8 mouse cellular contexts compared by ENCODE assay signal in the genomic region with DNA sequence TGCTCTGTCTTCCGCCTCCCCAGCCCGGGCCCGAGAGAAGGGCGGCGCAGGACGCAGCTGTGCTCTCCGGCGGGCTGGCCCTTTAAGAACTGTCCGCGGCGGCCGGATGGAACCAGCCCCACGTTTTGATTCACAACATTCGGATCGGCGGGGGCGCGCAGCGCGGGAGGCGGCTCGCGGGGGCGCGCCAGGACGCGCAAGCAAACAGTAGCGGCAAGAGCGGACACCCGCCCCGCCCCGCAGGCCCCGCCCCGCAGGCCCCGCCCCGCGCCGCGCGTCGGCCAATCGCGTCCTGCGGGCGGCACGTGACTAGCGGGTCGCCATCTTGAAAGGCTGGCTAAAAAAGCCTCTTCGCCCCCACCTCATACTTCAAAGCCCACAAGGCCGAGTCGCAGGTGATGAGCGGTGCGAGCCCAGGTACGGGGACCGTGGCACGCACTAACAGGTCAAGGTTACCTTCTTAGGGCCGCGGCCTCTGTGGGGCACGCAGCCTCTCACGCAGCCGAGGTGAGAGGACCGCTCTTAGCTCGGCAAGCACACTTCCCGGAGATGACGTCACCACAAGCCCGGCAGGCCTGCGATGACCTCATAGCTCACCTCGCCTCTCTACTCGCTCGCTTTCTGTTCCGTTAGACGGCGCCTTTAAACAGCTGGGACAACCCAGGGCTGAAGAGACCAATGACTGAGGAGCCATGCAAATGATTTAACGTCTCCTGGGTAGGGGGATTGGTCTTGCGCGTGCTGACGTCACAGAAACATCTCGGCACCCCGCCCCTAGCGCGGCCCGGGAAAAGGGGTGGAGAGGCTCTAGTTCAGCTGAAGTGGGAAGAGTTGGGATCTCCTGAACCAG. TPM values are rescaled to one million over a fixed set of nuclear protein-coding genes. Genes with fewer than 3 reads are reported as not detected.
A peak's percentile ranks its signal among the peaks of the same experiment; 100 is the strongest.
DNase-seq lines count a peak whose midpoint lies in the region; ATAC-seq lines count a peak whose summit lies in the region.

No protein-coding gene starts in this region.

- intact Hi-C loops in left cerebral cortex, postnatal 10 days (cut with DNase I) = no loop called here

- ATAC-seq in megakaryocyte-erythroid progenitor cell, adult 5-6 weeks (replicated peaks; ENCODE audit: low FRiP score, low TSS enrichment, poor library complexity, severe bottlenecking) = peak; percentile 72

- peak; percentile 94 for DNase-seq in adipocyte (ENCODE audit: low spot score)
- DNase-seq in embryo, embryonic 10 days (ENCODE audit: low spot score) = peak; percentile 96
- DNase-seq in gastrocnemius, postnatal 10 days = peak; percentile 97
- peak; percentile 99 for DNase-seq in induced T-regulatory cell, adult 2 months (ENCODE audit: low read depth)
- peak; percentile 95 to 99 for DNase-seq in left cerebral cortex, postnatal 10 days (ENCODE audit: extremely low spot score in 1 of 2, low spot score in 2 of 2)
- peak; percentile 97 for DNase-seq in right cerebral cortex, postnatal 25 days
- DNase-seq in urinary bladder, postnatal 4 days (ENCODE audit: low spot score in 2 of 2) = peak; percentile 97

RNA-seq across cellular contexts. Expression of gene Rnf44, which starts 5.9 kb away (rescaled TPM):
- 10 to 100 TPM; 32.5 to 35.3 TPM for total RNA-seq in gastrocnemius, postnatal 10 days (2021)
- 100 to 1,000 TPM in 1 of 2 experiments, 10 to 100 TPM in 1; 97.4 to 102 TPM for total RNA-seq in left cerebral cortex, postnatal 10 days (2021)
- 92.1 and 118 TPM in 2 replicates for total RNA-seq in megakaryocyte-erythroid progenitor cell, adult 5-6 weeks (2014; fragmentation: Nextera tagmentation)
- total RNA-seq in megakaryocyte-erythroid progenitor cell, adult 5-6 weeks (2017) = 12.7 and 17.9 TPM in 2 replicates

RNA-seq across cellular contexts. Expression of gene Cdhr2, which starts 13.5 kb away (rescaled TPM):
- under 1 TPM in 1 of 2 experiments, not detected in 1; 0.07 TPM for total RNA-seq in gastrocnemius, postnatal 10 days (2021)
- under 1 TPM; 0.34 to 0.51 TPM for total RNA-seq in left cerebral cortex, postnatal 10 days (2021)
- not detected in 2 replicates for total RNA-seq in megakaryocyte-erythroid progenitor cell, adult 5-6 weeks (2014; fragmentation: Nextera tagmentation)
- not detected in 2 replicates for total RNA-seq in megakaryocyte-erythroid progenitor cell, adult 5-6 weeks (2017)

Comparison
In these comparisons a context has a peak if more than half of its experiments do, and no peak if none do; other contexts are left out.
1. Peak in every context shown above with its lines: DNase-seq and ATAC-seq.